Mouse (Mus musculus) midbrain, embryonic 15.5 days (tissue): Measurements from ENCODE around the gene Ssbp4. TPM values are rescaled to one million over a fixed set of nuclear protein-coding genes. Genes with fewer than 3 reads are reported as not detected.
A peak's percentile ranks its signal among the peaks of the same experiment; 100 is the strongest.

ENCODE experiments used
- ATAC-seq: fragments of 200-750 bp; cut with Nextera tagmentation; replicated peaks from 2 replicates; pipeline ENCODE4 v1.8.0; 2017; ENCODE audit warnings: moderate TSS enrichment
- H3K27ac ChIP-seq: fragments of 300-500 bp; sonication (generic); 2 replicates; pipeline ENCODE4 v1.5.1; 2015; ENCODE audit warnings: mild to moderate bottlenecking, inconsistent platforms
- H3K27me3 ChIP-seq: fragments of 300-500 bp; sonication (generic); replicated peaks from 2 replicates; pipeline ENCODE4 v1.6.1; 2015; ENCODE audit warnings: inconsistent platforms
- H3K36me3 ChIP-seq: fragments of 300-500 bp; sonication (generic); replicated peaks from 2 replicates; pipeline ENCODE4 v1.6.1; 2015; ENCODE audit warnings: inconsistent platforms
- H3K4me1 ChIP-seq: fragments of 300-500 bp; sonication (generic); 2 replicates; pipeline ENCODE4 v1.6.1; 2015; ENCODE audit warnings: inconsistent platforms
- H3K4me2 ChIP-seq: fragments of 300-500 bp; sonication (generic); 2 replicates; pipeline ENCODE4 v1.6.1; 2015; ENCODE audit warnings: inconsistent platforms, mild to moderate bottlenecking, moderate library complexity
- H3K4me3 ChIP-seq: fragments of 300-500 bp; sonication (generic); 2 replicates; pipeline ENCODE4 v1.5.1; 2015; ENCODE audit warnings: mild to moderate bottlenecking, inconsistent platforms
- H3K9ac ChIP-seq: fragments of 300-500 bp; sonication (generic); 2 replicates; pipeline ENCODE4 v1.6.1; 2015; ENCODE audit warnings: mild to moderate bottlenecking, inconsistent platforms
- H3K9me3 ChIP-seq: fragments of 300-500 bp; sonication (generic); 2 replicates; pipeline ENCODE4 v1.6.1; 2016; ENCODE audit warnings: inconsistent platforms
- WGBS: fragments of 180-500 bp; shearing (Covaris S2); methylation state at CpG from one replicate; pipeline ENCODE4 v1.1.7; 2015; ENCODE audit warnings: mixed read lengths; 5-methylcytosine and 5-hydroxymethylcytosine counted together
- polyA plus RNA-seq: library from polyadenylated mRNA; unstranded; fragments of >200 nt; fragmentation: Nextera tagmentation; extraction: Ambion mirVana; gene quantifications from 2 replicates; pipeline ENCODE4 v1.2.1, GENCODE M21; 2015

Ssbp4 gene
- polyA plus RNA-seq, 1 experiment from 2014 or later, result 175 TPM

GRCm38 (mm10) chr8:70611849-70612248, 3.2 kb upstream of the Ssbp4 start:
- ATAC-seq, result no peak
- peak overlapping the region; percentile 86 for H3K4me2 ChIP-seq
- peak overlapping the region; percentile 76 for H3K4me3 ChIP-seq
- H3K9me3 ChIP-seq, result no peaks in the 10 kb centered on the region
- 0% methylated on average over 6 of the region's 6 CpGs for WGBS
- no peaks in the 10 kb centered on the region for H3K36me3 ChIP-seq
- no peaks in the 10 kb centered on the region for H3K27me3 ChIP-seq
- H3K4me1 ChIP-seq, result peaks cover 45% of the 10 kb centered on the region
- H3K9ac ChIP-seq, result peak overlapping the region; percentile 39; the same call in 1 of the 2 replicates
- H3K27ac ChIP-seq, result peak overlapping the region; percentile 50

GRCm38 (mm10) chr8:70610796-70611771, 2.4 kb upstream of the Ssbp4 start:
- no peaks in the 10 kb centered on the region for H3K36me3 ChIP-seq
- H3K4me2 ChIP-seq, result peak overlapping the region; percentile 86
- WGBS, result under 1% methylated on average over 54 of the region's 54 CpGs
- no peaks in the 10 kb centered on the region for H3K27me3 ChIP-seq
- H3K9ac ChIP-seq, result peak overlapping the region; percentile 39; the same call in 1 of the 2 replicates
- peak overlapping the region; percentile 76 for H3K4me3 ChIP-seq
- peaks cover 52% of the 10 kb centered on the region for H3K4me1 ChIP-seq
- H3K9me3 ChIP-seq, result no peaks in the 10 kb centered on the region
- peak overlapping the region; percentile 79 for H3K27ac ChIP-seq
- ATAC-seq, result 0 out of 2 replicates have a peak, but pooled peaks have one; percentile 5

GRCm38 (mm10) chr8:70609849-70610795, 1.4 kb upstream of the Ssbp4 start:
- peak; percentile 16 for ATAC-seq
- peak overlapping the region; percentile 86 for H3K4me2 ChIP-seq
- peaks cover 59% of the 10 kb centered on the region for H3K4me1 ChIP-seq

GRCm38 (mm10) chr8:70609368-70609848, 736 bp upstream of the Ssbp4 start:
- WGBS, result 1% methylated on average over 39 of the region's 39 CpGs
- H3K27ac ChIP-seq, result peak overlapping the region; percentile 79
- peak overlapping the region; percentile 76 for H3K4me3 ChIP-seq
- H3K9ac ChIP-seq, result 0 out of 2 replicates have a peak overlapping the region, but pooled peaks have one; percentile 27
- peaks cover 66% of the 10 kb centered on the region for H3K4me1 ChIP-seq
- no peaks in the 10 kb centered on the region for H3K9me3 ChIP-seq
- peak; percentile 29 for ATAC-seq
- no peaks in the 10 kb centered on the region for H3K27me3 ChIP-seq
- no peaks in the 10 kb centered on the region for H3K36me3 ChIP-seq
- H3K4me2 ChIP-seq, result peak overlapping the region; percentile 86

More at GRCm38 (mm10) chr8:70609849-70610795, 1.4 kb upstream of the Ssbp4 start:
- peak overlapping the region; percentile 76 for H3K4me3 ChIP-seq
- 1% methylated on average over 40 of the region's 45 CpGs for WGBS
- no peaks in the 10 kb centered on the region for H3K36me3 ChIP-seq
- no peaks in the 10 kb centered on the region for H3K9me3 ChIP-seq
- 0 out of 2 replicates have a peak overlapping the region, but pooled peaks have one; percentile 25 for H3K9ac ChIP-seq
- peak overlapping the region; percentile 79 for H3K27ac ChIP-seq
- no peaks in the 10 kb centered on the region for H3K27me3 ChIP-seq

GRCm38 (mm10) chr8:70607898-70608748, 549 bp downstream of the Ssbp4 start:
- Histone ChIP-seq H3K27me3 (no peaks in the 10 kb centered on the region), H3K4me3 (peak overlapping the region; percentile 76), H3K4me1 (peaks cover 66% of the 10 kb centered on the region), H3K9ac (peak overlapping the region; percentile 86), H3K36me3 (no peaks in the 10 kb centered on the region), H3K9me3 (no peaks in the 10 kb centered on the region), H3K27ac (peak overlapping the region; percentile 64), H3K4me2 (peak overlapping the region; percentile 86)
- 1% methylated on average over 84 of the region's 84 CpGs for WGBS
- peak; percentile 25 for ATAC-seq

- Histone ChIP-seq H3K9ac (peak overlapping the region; percentile 86), H3K27ac (peak overlapping the region; percentile 64; the same call in 1 of the 2 replicates), H3K4me3 (peak overlapping the region; percentile 76), H3K36me3 (no peaks in the 10 kb centered on the region), H3K27me3 (no peaks in the 10 kb centered on the region), H3K4me1 (peaks cover 66% of the 10 kb centered on the region), H3K4me2 (peak overlapping the region; percentile 86), H3K9me3 (no peaks in the 10 kb centered on the region)
- no peak for ATAC-seq
- WGBS, result 23% methylated on average over 6 of the region's 6 CpGs
Measured at GRCm38 (mm10) chr8:70607603-70607897, 1.1 kb downstream of the Ssbp4 start.

- Histone ChIP-seq H3K36me3 (no peaks in the 10 kb centered on the region), H3K27me3 (no peaks in the 10 kb centered on the region), H3K4me2 (peak overlapping the region; percentile 86), H3K9ac (peak overlapping the region; percentile 86), H3K4me3 (peak overlapping the region; percentile 76), H3K27ac (0 out of 2 replicates have a peak overlapping the region, but pooled peaks have one; percentile 64), H3K4me1 (peaks cover 66% of the 10 kb centered on the region), H3K9me3 (no peaks in the 10 kb centered on the region)
- 62% methylated on average over 18 of the region's 18 CpGs for WGBS
- no peak for ATAC-seq
Measured at GRCm38 (mm10) chr8:70606780-70607602, 1.7 kb downstream of the Ssbp4 start.

GRCm38 (mm10) chr8:70605871-70606779, 2.5 kb downstream of the Ssbp4 start:
- no peak overlapping the region for H3K27ac ChIP-seq
- no peak overlapping the region for H3K9ac ChIP-seq
- no peak for ATAC-seq
- no peaks in the 10 kb centered on the region for H3K9me3 ChIP-seq
- WGBS, result 89% methylated on average over 9 of the region's 9 CpGs
- H3K4me1 ChIP-seq, result peaks cover 65% of the 10 kb centered on the region
- peak overlapping the region; percentile 86; the same call in 1 of the 2 replicates for H3K4me2 ChIP-seq
- no peaks in the 10 kb centered on the region for H3K27me3 ChIP-seq
- no peak overlapping the region for H3K4me3 ChIP-seq
- no peaks in the 10 kb centered on the region for H3K36me3 ChIP-seq

GRCm38 (mm10) chr8:70604558-70604957, 4.1 kb downstream of the Ssbp4 start:
- WGBS, result 93% methylated on average over 7 of the region's 7 CpGs
- H3K36me3 ChIP-seq, result no peaks in the 10 kb centered on the region
- no peak overlapping the region; the same call in 1 of the 2 replicates for H3K9ac ChIP-seq
- peaks cover 65% of the 10 kb centered on the region for H3K4me1 ChIP-seq
- no peaks in the 10 kb centered on the region for H3K9me3 ChIP-seq
- no peak for ATAC-seq
- no peak overlapping the region for H3K4me2 ChIP-seq
- no peaks in the 10 kb centered on the region for H3K27me3 ChIP-seq
- H3K4me3 ChIP-seq, result no peak overlapping the region
- no peak overlapping the region for H3K27ac ChIP-seq
